Mouse (Mus musculus) retina, postnatal 1 day (tissue): ENCODE measurements at regions not wholly inside any gene's neighbourhood (a gene's known extent, or its start where the extent isn't known, plus 50 kb on each side); places are given as distances from the start of the nearest gene placed in this dataset.
A peak's percentile ranks its signal among the peaks of the same experiment; 100 is the strongest.
"Not testable (repeated sequence)": the region's sequence is repeated elsewhere in the genome, so short reads cannot be mapped to it uniquely, and the experiment has no call there.

Experiments
- DNase-seq: peaks from one replicate; pipeline ENCODE4 v3.0.0-alpha.2; 2012

DNA sequence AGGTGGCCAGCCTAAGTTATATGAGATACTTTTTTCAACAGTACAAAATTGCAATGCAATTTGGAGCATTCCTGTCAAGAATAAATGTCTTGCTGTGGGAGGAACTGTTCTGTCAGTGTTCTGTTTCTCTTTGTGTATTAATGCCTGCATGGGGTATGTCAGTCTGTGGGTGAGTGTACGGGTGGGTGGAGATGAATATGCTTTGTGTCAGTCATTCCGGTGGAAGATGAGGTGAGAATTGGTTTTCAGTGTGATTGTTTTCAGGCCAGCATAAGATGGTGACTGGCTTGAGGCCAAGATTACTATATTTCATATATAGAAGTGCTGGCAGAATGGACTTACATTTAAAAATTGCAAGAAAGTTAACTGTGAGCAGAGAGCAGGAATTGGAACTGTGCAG is 184.0 kb downstream of the Frk start:
- peak; percentile 11 for DNase-seq

DNA sequence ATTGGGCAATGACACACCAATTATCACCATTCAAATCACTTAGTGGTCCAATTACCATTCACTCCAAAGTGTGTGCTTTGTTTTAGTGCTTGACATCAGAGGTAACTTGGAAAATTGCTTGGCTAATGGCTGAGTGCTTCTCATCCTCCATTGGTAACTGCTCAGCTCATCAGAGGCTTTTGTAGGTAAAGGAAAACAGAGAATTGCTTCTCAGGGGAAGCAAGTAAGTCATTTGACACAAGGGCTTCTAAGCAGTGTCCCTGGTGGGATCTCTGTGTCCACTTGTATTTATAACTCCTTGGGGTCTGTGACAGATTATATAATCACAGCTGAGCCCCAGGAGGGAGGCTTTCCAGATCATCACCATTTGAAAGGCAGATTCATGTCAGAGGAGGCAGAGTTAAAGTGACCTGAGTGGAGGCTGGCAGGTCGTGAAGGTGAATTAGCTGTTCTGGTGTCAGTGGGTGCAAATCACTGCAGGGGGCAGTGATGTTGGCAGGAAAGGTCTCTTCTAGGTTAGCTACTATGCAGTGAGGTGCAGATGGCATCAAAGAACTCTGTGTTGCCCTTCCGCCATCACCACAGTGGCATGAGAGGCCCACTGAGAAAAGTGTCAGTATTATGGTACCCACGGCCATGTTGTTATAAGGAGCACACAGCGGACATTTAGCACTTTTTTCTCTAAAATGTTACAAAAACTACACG is 184.7 kb downstream of the Frk start:
- DNase-seq, result peak; percentile 4

- DNase-seq, result no peak
Observed at GRCm38 (mm10) chr10:34671791-34672190, 188.6 kb downstream of the Frk start.

GRCm38 (mm10) chr10:34699414-34699813 is 216.2 kb downstream of the Frk start:
- DNase-seq, result not testable (repeated sequence)

GRCm38 (mm10) chr10:34701956-34702355 is 218.8 kb downstream of the Frk start:
- peak; percentile 16 for DNase-seq

DNA sequence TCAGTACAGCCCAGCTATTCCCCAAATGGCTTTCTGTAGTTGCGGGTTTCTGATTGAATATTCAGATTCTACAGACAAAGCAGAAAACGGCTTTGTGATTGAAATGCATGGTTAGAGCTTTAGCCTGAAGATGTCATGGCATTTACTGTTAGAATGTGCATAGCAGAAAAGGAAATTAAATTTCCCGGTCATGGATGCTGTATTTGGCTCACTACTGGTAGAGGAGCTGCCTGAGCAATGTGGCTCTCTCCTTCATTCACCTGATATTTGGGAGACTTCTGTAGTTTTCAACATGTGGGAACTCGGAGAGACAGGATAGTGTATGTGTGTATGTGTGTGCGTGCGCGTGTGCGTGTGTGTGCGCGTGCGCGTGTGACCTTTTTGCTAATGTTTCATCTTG is 222.2 kb downstream of the Frk start:
- no peak for DNase-seq

DNA sequence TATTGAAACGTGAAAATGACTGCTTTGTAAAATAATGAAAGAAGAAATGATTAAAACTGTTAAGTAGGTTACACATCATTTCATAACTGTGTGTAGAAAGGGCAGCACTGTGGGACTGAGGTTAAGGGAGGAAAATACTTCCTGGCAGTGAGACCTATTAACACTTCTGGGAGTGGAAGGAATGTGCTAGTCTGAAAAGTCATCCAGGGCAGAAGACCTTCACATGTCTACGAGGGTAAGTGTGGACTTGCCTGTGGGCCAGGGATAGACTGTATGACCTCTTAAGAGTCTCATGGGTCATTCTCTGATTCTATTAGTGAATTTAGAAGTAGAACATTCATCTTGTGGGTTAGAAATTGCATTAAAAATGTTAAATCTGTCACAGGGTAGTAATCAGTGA is 248.1 kb downstream of the Frk start:
- no peak for DNase-seq

DNA sequence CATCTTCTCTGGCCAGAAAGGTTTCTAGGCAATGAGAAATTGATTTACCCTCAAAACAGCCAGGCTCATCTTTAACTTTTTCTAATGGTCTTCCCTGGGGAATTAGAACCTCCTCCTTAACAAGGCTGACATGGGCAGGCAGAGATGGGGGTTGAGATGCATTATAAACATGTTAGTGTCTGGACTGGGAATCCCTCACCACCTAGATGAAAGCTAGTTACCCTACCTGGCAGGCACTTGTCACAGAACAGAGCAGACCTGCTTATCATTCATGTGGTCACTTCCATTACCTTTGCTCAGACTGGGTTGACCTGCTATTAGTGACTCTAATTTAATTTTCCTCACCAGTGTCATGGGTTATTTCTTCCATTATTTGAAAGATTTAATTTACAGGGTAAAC is 279.2 kb downstream of the Frk start:
- DNase-seq, result no peak

GRCm38 (mm10) chr10:34792099-34792498 is 308.9 kb downstream of the Frk start:
- DNase-seq, result peak; percentile 65

GRCm38 (mm10) chr10:34811131-34811530 is 327.9 kb downstream of the Frk start:
- DNase-seq, result no peak

GRCm38 (mm10) chr10:34824121-34824520 is 340.9 kb downstream of the Frk start:
- no peak for DNase-seq

DNA sequence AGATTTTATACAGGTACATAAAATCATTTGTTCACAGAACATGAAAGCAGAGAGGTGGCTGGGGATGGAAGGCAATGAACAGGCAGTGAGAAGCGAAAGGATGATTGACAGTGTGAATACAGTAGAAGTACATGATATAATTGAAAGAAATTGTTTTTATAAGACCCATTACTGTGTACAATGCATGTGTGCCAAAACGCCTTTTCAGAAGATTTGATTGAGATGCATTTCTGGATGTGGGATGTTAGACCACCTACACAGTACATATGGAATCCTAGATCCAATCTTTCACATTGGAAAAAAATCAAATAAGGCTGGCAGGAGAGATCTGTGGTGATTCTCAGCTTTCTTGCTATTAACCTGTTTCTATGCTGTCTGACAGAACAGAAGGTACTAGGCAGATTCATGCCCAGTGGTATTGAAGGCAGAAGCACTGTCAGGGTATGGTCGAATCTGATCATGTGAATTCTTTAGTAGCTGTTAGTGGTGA is 358.9 kb downstream of the Frk start:
- no peak for DNase-seq

DNA sequence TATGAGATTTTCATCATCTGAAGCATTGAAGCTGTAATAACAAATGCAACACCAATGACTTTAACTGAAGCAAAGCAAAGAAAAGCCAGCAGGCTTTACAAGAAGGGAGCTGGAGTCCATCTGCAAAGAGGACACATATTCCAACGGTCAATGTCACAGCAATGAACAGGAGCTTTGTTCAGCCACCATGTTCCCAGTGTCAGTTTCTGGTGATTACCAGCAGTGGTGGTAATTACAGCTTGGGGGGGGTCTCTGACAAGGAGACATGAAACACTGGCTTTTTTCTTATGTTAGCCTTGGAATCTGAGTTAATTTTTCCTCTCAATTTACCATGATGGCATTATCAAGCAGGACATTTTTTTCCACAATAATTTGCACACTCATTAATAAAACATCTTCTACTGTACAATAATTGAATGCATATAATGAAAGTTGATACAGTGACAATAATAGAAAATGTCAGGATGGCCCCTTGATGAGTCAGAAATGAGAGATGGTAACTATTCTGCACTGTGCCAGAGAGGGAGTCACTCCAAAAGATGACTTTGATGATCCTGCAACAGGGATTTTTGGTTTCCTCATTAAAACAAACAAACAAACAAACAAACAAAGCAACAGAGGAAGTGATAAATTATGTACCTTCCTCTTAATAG is 373.4 kb downstream of the Frk start:
- peak; percentile 91 for DNase-seq

GRCm38 (mm10) chr10:34862693-34863092 is 379.5 kb downstream of the Frk start:
- DNase-seq, result no peak

GRCm38 (mm10) chr10:34871888-34872287 is 388.7 kb downstream of the Frk start:
- DNase-seq, result no peak

- DNase-seq, result no peak
Observed at GRCm38 (mm10) chr10:34878511-34878910, 395.3 kb downstream of the Frk start.

DNA sequence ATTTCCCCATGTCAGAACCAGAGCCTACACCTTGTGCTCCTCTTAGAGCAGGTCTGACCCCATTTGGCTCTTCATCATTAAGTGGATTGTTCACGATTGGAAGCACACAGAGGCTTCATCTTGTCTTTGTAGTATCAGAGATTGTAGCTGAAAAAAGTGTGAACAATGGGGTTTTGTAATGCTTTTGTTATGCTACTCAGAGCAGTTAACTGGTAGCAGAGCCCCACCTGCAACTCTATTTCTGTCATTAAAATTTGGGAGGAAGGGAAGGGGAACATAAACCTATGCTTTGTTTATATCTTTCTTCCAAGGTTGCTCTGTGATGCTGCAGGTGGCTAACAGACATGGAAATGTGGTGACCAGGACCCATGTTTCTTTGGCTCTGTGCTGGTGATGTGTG is 404.4 kb downstream of the Frk start:
- peak; percentile 53 for DNase-seq

DNA sequence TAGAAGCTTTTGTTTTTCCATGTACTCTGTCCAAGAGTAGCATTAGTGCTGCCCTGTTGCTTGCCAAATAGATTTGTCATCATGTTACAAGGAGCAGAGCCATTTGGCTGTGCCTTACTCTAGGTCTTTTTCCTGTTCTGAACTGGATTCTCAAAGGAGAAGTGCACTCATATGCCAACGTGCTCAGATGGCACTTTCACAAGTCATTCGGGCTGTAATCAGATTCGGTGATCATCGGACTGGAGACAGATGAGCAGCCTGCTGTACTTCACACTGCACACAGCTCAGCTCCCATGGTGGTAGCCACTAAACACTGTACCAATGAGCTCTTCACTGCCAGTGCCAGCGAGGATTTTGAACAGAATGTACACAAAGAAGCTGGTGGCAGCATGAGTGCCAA is 421.1 kb downstream of the Frk start:
- DNase-seq, result peak; percentile 4

DNA sequence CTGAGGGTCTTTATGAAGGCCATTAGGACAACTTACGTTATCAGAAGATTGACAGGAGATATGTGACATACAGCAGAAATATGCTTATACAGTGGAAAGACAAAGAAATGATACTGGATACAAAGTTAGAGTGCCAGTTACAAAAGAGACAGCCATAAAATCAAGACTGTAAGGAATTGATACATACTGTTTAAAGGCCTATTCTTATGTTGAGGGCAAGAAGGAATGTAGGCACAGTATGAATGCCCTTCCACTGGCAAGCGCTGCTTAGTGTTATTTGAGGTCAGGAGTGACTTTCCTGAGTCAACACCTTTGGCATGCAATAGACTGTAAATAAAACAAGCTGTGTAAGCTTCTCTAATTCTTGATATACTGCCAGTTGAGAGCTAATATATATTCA is 421.5 kb downstream of the Frk start:
- no peak for DNase-seq

DNA sequence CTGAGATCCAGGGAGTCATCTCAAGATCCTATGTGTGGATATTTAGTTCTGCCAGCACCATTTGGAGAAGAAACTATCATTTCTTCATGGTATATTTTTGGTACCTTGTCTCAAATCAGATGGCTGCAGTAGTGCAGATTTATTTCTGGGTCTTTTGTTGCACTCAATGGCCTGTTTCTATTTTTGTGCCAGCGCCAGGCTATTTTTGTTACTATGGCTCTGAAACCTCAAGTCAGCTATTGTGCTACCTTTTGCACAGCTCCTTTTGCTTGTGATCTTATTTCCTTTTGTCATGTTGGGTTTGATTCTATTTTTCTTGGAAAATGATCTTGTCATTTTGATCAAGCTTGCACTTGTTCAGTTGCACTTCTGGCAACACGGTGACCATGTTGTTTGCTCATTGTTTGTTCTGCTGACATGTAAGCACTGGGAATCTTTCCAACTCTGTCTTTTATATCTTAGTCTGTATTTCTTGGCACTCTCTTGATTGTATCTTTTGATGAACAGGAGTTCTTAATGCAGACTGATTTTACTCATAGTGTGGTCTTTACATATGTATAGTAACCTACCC is 429.0 kb downstream of the Frk start:
- DNase-seq, result no peak
